Mouse (Mus musculus) lung, embryonic 16.5 days (tissue): ENCODE measurements around the gene 5031439G07Rik. TPM values are rescaled to one million over a fixed set of nuclear protein-coding genes. Genes with fewer than 3 reads are reported as not detected.

Experiments used
- ATAC-seq: fragments of 200-750 bp; cut with Nextera tagmentation; 2 replicates; pipeline ENCODE4 v1.8.0; 2017; ENCODE audit warnings: low read depth, mild to moderate bottlenecking, moderate library complexity
- H3K27ac ChIP-seq: fragments of 300-500 bp; sonication (generic); 2 replicates; pipeline ENCODE4 v1.5.1; 2014; ENCODE audit warnings: mild to moderate bottlenecking, control low read depth, low read length
- H3K27me3 ChIP-seq: fragments of 300-500 bp; sonication (generic); 2 replicates; pipeline ENCODE4 v1.6.1; 2014; ENCODE audit warnings: low read depth, low read length, mixed read lengths; ENCODE audit not compliant: control insufficient read depth, insufficient read depth
- H3K36me3 ChIP-seq: fragments of 300-500 bp; sonication (generic); 2 replicates; pipeline ENCODE4 v1.6.1; 2014; ENCODE audit warnings: low read length; ENCODE audit not compliant: control insufficient read depth, insufficient read depth
- H3K4me1 ChIP-seq: fragments of 300-500 bp; sonication (generic); replicated peaks from 2 replicates; pipeline ENCODE4 v1.6.1; 2014; ENCODE audit warnings: low read length, mixed read lengths; ENCODE audit not compliant: control insufficient read depth, insufficient read depth
- H3K4me2 ChIP-seq: fragments of 300-500 bp; sonication (generic); 2 replicates; pipeline ENCODE4 v1.6.1; 2014; ENCODE audit warnings: low read depth, low read length, control low read depth
- H3K4me3 ChIP-seq: fragments of 300-500 bp; sonication (generic); 2 replicates; pipeline ENCODE4 v1.5.1; 2014; ENCODE audit warnings: mild to moderate bottlenecking, low read length, control low read depth
- H3K9ac ChIP-seq: fragments of 300-500 bp; sonication (generic); 2 replicates; pipeline ENCODE4 v1.6.1; 2014; ENCODE audit warnings: low read length, control low read depth
- H3K9me3 ChIP-seq: fragments of 300-500 bp; sonication (generic); 2 replicates; pipeline ENCODE4 v1.6.1; 2016; ENCODE audit warnings: low read length; ENCODE audit not compliant: control insufficient read depth
- WGBS: fragments of 180-500 bp; shearing (Covaris S2); extraction: QIAGEN DNeasy Blood & Tissue Kit; methylation state at CpG from one replicate; pipeline ENCODE4 v1.1.7; 2014; 5-methylcytosine and 5-hydroxymethylcytosine counted together
- polyA plus RNA-seq: library from polyadenylated mRNA; unstranded; fragments of >200 nt; fragmentation: Nextera tagmentation; extraction: Ambion mirVana; gene quantifications from 2 replicates; pipeline ENCODE4 v1.2.1, GENCODE M21; 2015

Gene 5031439G07Rik
- polyA plus RNA-seq, 1 experiment from 2014 or later, result 5.0 TPM

DNA sequence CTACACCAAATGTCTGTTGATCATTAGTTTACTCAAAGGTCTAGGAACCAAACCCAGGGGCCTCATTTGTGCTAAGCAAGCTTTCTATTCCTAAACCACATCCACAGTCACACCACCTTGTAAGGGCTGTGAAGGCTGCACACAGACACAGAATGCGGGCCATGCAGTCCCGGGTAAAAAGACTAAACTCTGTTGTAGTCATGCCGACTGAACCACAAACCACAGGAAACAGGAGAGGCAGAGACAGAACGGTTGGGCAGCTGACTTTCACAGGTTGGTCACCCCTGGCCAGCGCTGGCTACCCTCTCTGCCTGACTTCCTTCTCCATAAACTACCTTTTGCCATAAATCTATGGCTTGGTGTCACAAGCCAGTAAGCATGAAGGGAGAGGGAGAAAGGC, 23.6 kb downstream of the 5031439G07Rik start:
- Histone ChIP-seq H3K9me3 (no peaks in the 10 kb centered on the region), H3K4me2 (no peak overlapping the region), H3K27ac (no peak overlapping the region), H3K27me3 (no peaks in the 10 kb centered on the region), H3K4me3 (no peak overlapping the region), H3K36me3 (no peaks in the 10 kb centered on the region), H3K9ac (no peak overlapping the region), H3K4me1 (no peaks in the 10 kb centered on the region)
- ATAC-seq, result no peak
- 82% methylated on average over 5 of the region's 5 CpGs for WGBS

DNA sequence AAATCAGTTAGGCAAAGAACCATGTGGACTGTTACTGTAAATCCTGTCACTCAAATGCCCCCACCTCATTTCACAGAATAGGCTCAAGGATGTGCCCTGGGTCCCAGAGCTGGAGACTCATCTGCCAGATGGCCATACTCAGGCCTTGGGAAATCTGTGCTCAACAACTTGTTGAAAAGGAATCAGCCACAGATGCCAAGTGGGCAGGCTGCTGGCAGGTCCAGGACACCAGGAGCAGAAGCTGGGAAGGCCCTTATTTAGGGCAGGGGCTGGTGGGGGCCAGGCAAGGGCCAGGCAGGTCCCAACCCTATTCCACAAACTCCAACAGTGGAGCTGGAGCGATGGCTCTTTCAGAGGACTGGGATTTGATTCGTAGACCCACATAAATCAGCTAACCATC, 25.8 kb downstream of the 5031439G07Rik start:
- WGBS, result 85% methylated on average over 2 of the region's 2 CpGs
- ATAC-seq, result no peak
- no peak overlapping the region for H3K27ac ChIP-seq

DNA sequence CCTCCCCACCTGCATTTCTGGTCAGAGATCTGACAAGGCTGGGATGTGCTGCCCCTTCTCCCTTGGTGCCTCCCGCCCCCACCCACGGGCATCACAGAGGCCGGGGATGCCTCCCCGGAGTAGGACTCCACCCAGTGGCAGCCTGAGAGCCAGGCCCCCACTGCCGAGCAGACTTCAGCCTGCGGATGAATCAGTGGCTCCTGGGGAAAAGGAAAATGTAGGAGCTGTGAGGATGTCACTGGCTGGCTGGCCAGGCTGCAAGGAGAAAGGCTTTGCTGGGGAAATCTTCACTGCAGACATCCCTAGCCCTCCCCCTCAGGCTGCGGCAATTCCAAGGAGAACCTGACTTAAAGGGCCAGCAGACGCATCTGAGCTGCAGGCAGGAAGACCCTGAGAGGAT, 27.7 kb downstream of the 5031439G07Rik start:
- no peak for ATAC-seq
- Histone ChIP-seq H3K9me3 (no peaks in the 10 kb centered on the region), H3K4me3 (no peak overlapping the region), H3K27me3 (no peaks in the 10 kb centered on the region), H3K4me1 (no peaks in the 10 kb centered on the region), H3K36me3 (no peaks in the 10 kb centered on the region), H3K27ac (no peak overlapping the region), H3K4me2 (no peak overlapping the region), H3K9ac (no peak overlapping the region)
- 35% methylated on average over 8 of the region's 8 CpGs for WGBS

More for the DNA sequence above, 25.8 kb downstream of the 5031439G07Rik start:
- no peaks in the 10 kb centered on the region for H3K36me3 ChIP-seq
- H3K4me1 ChIP-seq, result no peaks in the 10 kb centered on the region
- H3K27me3 ChIP-seq, result no peaks in the 10 kb centered on the region
- no peak overlapping the region for H3K4me2 ChIP-seq
- H3K9ac ChIP-seq, result no peak overlapping the region
- H3K4me3 ChIP-seq, result no peak overlapping the region
- no peaks in the 10 kb centered on the region for H3K9me3 ChIP-seq

DNA sequence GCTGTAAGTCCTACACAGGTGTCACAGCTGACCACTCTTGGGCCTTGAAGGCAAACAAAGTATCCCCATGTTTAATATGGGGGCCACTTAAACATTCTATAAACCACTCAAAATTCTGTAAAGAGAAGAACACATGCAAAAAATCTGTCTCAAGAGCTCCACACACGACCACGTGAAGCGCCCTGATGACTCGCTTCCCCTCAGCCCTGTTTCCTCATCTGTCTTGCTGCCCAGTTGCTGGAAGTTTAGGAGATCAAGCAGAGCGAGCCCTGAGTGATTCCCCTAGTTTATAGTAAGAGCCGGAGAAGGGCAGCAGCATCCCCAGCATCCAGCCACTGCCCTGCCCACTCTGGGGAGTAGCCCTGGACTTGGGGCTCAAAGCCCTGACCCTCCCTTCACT, 28.5 kb downstream of the 5031439G07Rik start:
- no peak for ATAC-seq
- Histone ChIP-seq H3K9me3 (no peaks in the 10 kb centered on the region), H3K9ac (no peak overlapping the region), H3K4me2 (no peak overlapping the region), H3K4me1 (no peaks in the 10 kb centered on the region), H3K27me3 (no peaks in the 10 kb centered on the region), H3K27ac (no peak overlapping the region), H3K36me3 (no peaks in the 10 kb centered on the region), H3K4me3 (no peak overlapping the region)
- 70% methylated on average over 6 of the region's 6 CpGs for WGBS

DNA sequence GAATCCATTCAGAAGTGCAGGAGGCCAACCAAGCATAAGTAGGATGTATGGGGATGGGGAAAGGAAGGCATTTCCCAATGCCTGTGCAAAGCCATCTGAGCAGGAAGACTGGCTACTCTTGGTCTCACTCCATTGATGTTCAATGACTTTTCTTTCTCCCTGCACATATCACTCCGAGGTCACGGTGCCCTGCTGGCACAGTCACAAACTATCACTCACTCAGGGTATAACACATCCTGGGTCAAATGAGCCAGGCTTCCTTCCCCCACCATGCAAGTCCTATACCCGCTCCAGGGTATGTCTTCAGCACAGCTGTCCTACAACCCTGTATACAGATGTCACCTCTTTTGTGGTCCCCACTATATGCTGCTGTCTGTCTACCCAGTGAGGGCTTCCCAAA, 30.0 kb downstream of the 5031439G07Rik start:
- Histone ChIP-seq H3K27me3 (no peaks in the 10 kb centered on the region), H3K27ac (no peak overlapping the region), H3K4me1 (no peaks in the 10 kb centered on the region), H3K9me3 (no peaks in the 10 kb centered on the region), H3K36me3 (no peaks in the 10 kb centered on the region), H3K4me3 (no peak overlapping the region), H3K9ac (no peak overlapping the region), H3K4me2 (no peak overlapping the region)
- 92% methylated on average over 3 of the region's 3 CpGs for WGBS
- ATAC-seq, result no peak

DNA sequence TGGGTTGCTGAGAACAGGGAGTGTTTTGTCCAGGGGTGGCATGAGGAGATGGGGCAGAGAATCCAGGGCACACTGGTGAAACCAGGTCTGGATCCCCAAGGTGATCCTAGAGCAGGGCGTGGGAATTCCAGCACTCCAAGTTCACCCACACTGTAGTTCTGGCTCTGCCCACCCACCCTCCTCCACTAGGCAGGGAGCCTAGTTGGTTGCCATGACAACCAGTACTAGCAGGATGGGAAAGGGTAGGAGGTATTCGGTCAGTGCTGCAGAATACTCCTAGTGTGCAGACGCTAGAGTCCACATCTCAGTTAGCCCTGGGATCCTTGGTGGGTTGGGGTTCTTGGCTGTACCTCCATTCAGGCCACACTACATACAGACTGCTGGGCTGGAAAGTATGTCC, 30.5 kb downstream of the 5031439G07Rik start:
- no peak for ATAC-seq
- Histone ChIP-seq H3K4me1 (no peaks in the 10 kb centered on the region), H3K36me3 (0 out of 2 replicates have a peak, but pooled peaks cover 4% of the 10 kb centered on the region), H3K4me3 (no peak overlapping the region), H3K9ac (no peak overlapping the region), H3K9me3 (no peaks in the 10 kb centered on the region), H3K27ac (no peak overlapping the region), H3K27me3 (no peaks in the 10 kb centered on the region), H3K4me2 (no peak overlapping the region)
- 29% methylated on average over 3 of the region's 3 CpGs for WGBS

DNA sequence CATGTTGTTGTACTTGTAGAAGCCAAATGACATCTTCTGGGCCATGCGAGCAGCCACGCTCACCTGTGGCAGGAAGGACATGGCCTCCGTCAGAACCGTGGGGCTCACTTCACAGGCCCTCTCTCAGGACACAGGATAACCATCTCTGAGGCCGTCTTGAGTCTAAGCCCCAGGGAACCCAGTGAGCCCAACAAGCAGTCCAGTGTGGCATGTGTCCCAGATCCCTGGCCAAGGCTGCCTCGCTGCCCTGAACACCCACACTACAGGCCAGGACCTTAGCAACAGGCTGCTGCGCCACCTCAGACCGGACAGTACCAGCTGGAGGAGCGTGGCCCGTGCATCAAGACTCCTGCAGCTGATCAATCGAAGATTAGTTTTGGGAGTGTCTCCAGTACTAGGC, 35.1 kb downstream of the 5031439G07Rik start:
- no peak for ATAC-seq
- WGBS, result 93% methylated on average over 11 of the region's 11 CpGs
- no peak overlapping the region for H3K4me2 ChIP-seq
- H3K9ac ChIP-seq, result no peak overlapping the region
- peaks cover 4% of the 10 kb centered on the region; the same call in 1 of the 2 replicates for H3K36me3 ChIP-seq
- H3K9me3 ChIP-seq, result no peaks in the 10 kb centered on the region
- H3K27me3 ChIP-seq, result no peaks in the 10 kb centered on the region
- H3K27ac ChIP-seq, result no peak overlapping the region
- H3K4me3 ChIP-seq, result no peak overlapping the region
- no peaks in the 10 kb centered on the region for H3K4me1 ChIP-seq

DNA sequence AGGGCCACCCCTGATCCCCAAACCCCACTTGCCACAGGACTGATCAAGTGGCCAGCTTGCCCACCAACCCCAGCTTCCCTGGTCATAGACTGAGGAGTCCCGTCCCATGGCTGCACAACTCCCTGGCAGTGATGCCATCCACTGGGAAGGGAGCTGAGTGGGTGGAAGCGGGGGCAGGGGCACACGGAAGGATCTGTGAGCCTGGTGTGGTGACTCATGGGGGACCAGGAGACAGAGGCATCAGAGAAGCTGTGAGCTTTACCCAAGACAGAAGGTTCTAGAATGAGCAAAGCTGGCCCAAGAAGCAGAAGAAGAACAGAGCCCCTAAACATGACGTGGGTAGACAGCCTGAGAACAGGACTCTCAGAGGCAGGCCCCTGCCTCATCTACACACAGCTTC, 38.3 kb downstream of the 5031439G07Rik start:
- Histone ChIP-seq H3K36me3 (peaks cover 4% of the 10 kb centered on the region; the same call in 1 of the 2 replicates), H3K9me3 (no peaks in the 10 kb centered on the region), H3K27me3 (no peaks in the 10 kb centered on the region), H3K4me1 (no peaks in the 10 kb centered on the region), H3K27ac (no peak overlapping the region), H3K4me3 (no peak overlapping the region), H3K9ac (no peak overlapping the region), H3K4me2 (no peak overlapping the region)
- WGBS, result 89% methylated on average over 4 of the region's 4 CpGs
- ATAC-seq, result no peak

DNA sequence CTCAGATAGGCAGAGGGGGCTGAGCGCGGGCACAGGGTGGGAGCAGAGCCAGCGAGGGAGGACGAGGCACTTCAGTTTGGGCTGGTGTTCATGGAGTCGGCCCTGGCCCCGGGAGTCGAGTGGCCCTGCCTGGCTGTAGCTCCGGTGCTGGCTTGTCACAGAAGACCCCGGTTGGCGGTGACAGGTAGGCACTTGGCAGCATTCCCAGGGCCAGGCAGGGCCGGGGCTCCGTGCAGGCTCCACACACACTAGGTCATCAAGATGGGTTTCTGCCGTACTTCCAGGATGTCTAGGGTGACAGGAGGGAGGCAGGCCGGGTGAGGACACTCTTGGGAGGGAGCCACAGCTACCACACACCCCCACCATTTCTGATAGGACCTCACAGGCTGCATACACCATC, 39.4 kb downstream of the 5031439G07Rik start:
- Histone ChIP-seq H3K36me3 (peaks cover 4% of the 10 kb centered on the region; the same call in 1 of the 2 replicates), H3K9me3 (no peaks in the 10 kb centered on the region), H3K4me3 (no peak overlapping the region), H3K9ac (no peak overlapping the region), H3K4me1 (no peaks in the 10 kb centered on the region), H3K27me3 (no peaks in the 10 kb centered on the region), H3K27ac (no peak overlapping the region), H3K4me2 (no peak overlapping the region)
- WGBS, result 72% methylated on average over 14 of the region's 14 CpGs
- ATAC-seq, result no peak

DNA sequence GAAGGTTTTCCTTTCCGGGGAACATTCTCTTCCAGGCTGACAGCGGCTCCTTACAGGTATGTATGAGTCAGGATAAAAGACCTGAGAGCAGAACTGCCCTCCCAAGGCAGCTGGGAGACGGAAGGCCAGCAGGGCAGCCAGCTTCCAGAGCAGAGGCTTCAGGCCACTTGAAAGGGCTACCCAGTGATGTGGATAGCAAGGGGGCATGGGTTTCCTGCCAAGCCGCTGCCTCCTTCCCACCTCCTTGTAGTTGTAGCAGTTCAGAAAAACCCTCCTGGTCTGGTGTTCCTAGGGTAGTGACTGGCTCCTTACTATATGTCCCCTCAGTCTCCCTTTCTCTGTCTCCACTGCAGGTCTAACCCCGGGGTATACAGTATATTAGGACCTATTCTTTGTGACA, 44.0 kb downstream of the 5031439G07Rik start:
- Histone ChIP-seq H3K27me3 (no peaks in the 10 kb centered on the region), H3K4me2 (no peak overlapping the region), H3K4me3 (no peak overlapping the region), H3K9ac (no peak overlapping the region), H3K4me1 (no peaks in the 10 kb centered on the region), H3K27ac (no peak overlapping the region), H3K36me3 (peaks cover 18% of the 10 kb centered on the region), H3K9me3 (no peaks in the 10 kb centered on the region)
- WGBS, result 79% methylated on average over 5 of the region's 5 CpGs
- ATAC-seq, result no peak
